Mouse (Mus musculus) retina, adult 2 months (tissue): ENCODE data around the gene Uba1y.
"Not testable (repeated sequence)": the region's sequence is repeated elsewhere in the genome, so short reads cannot be mapped to it uniquely, and the experiment has no call there.

Experiments
- DNase-seq: peaks from one replicate; pipeline ENCODE4 v3.0.0-alpha.2; 2012; ENCODE audit warnings: low read depth, low spot score

Gene Uba1y

GRCm38 (mm10) chrY:818396-818795 lies at the start of gene Uba1y:
Uba1y (plus strand) TSS chrY:818649.
- no peak for DNase-seq

- not testable (repeated sequence) for DNase-seq
Observed at GRCm38 (mm10) chrY:797309-797708, 21.1 kb upstream of the Uba1y start, which contains the start of gene Zfy1. Zfy1 (minus strand) TSS chrY:797409.

GRCm38 (mm10) chrY:808991-809661 lies 9.3 kb upstream of the Uba1y start:
- no peak for DNase-seq

- DNase-seq = no peak
Observed at GRCm38 (mm10) chrY:872404-872803, 54.0 kb downstream of the Uba1y start.

- DNase-seq = no peak
Observed at GRCm38 (mm10) chrY:872855-873549, 54.6 kb downstream of the Uba1y start.
